Mouse (Mus musculus): ENCODE data around the gene Suv39h1. TPM values are rescaled to one million over a fixed set of nuclear protein-coding genes. Genes with fewer than 3 reads are reported as not detected.
"Not testable (repeated sequence)": the region's sequence is repeated elsewhere in the genome, so short reads cannot be mapped to it uniquely, and the experiment has no call there.

Gene Suv39h1
- polyA plus RNA-seq, 2 experiments: 28.4 to 31.3 TPM

- no peak overlapping the region for H3K4me2 ChIP-seq (ENCODE audit: low read depth)
- TF ChIP-seq EP300 (IDR thresholded peaks at IDR 0.05; ENCODE audit: low read depth): no peak
- TF ChIP-seq CTCF (IDR thresholded peaks at IDR 0.05; ENCODE audit: low read depth): no peak
- no peak overlapping the region for H3K27ac ChIP-seq
- no peaks in the 10 kb centered on the region for H3K4me1 ChIP-seq (replicated peaks; ENCODE audit: control insufficient read depth in 2 of 2, insufficient read depth in 2 of 2, low read length in 1 of 2)
- ATAC-seq (ENCODE audit: insufficient read depth) (no peak), DNase-seq (ENCODE audit: low read depth in 3 of 3, low spot score in 3 of 3) (no peak)
- no peak overlapping the region for H3K9ac ChIP-seq (replicated peaks)
- H3K4me3 ChIP-seq (ENCODE audit: insufficient read depth in 1 of 2, low read depth in 2 of 2, low read length in 2 of 2): no peak overlapping the region
- H3K9me3 ChIP-seq (ENCODE audit: control insufficient read depth, low read length): no peaks in the 10 kb centered on the region
- 74% methylated on average over 6 of the region's 6 CpGs for WGBS (ENCODE audit: insufficient replicate concordance)
- H3K27me3 ChIP-seq (ENCODE audit: control insufficient read depth, insufficient read depth, low read length): no peaks in the 10 kb centered on the region
- H3K36me3 ChIP-seq (replicated peaks; ENCODE audit: control insufficient read depth, insufficient read depth, low read depth): no peaks in the 10 kb centered on the region
These were observed 10.3 kb upstream of the Suv39h1 start for GRCm38 (mm10) chrX:8084771-8085259.

GRCm38 (mm10) chrX:8075104-8075503 is 544 bp upstream of the Suv39h1 start:
- no peaks in the 10 kb centered on the region for H3K27me3 ChIP-seq (ENCODE audit: control insufficient read depth, insufficient read depth, low read length)
- TF ChIP-seq CTCF (IDR thresholded peaks at IDR 0.05; ENCODE audit: low read depth) (no peak), EP300 (IDR thresholded peaks at IDR 0.05; ENCODE audit: low read depth) (no peak)
- no peaks in the 10 kb centered on the region for H3K9me3 ChIP-seq (ENCODE audit: control insufficient read depth, low read length)
- H3K4me1 ChIP-seq (replicated peaks; ENCODE audit: control insufficient read depth in 2 of 2, insufficient read depth in 2 of 2, low read length in 1 of 2): peaks cover 7 to 10% of the 10 kb centered on the region in 2 experiments; a peak in 3 of 4 replicates
- peak overlapping the region; percentile 88 for H3K27ac ChIP-seq
- ATAC-seq (ENCODE audit: insufficient read depth): peak; percentile 23; the same call in 1 of the 2 replicates
- DNase-seq (ENCODE audit: low read depth in 3 of 3, low spot score in 3 of 3): no peak
- WGBS (ENCODE audit: insufficient replicate concordance): 27% methylated on average over 3 of the region's 3 CpGs
- H3K9ac ChIP-seq (replicated peaks): peak overlapping the region; percentile 55
- peak overlapping the region; percentile 80 for H3K4me2 ChIP-seq (ENCODE audit: low read depth)
- H3K36me3 ChIP-seq (replicated peaks; ENCODE audit: control insufficient read depth, insufficient read depth, low read depth): peaks cover 13% of the 10 kb centered on the region
- H3K4me3 ChIP-seq (ENCODE audit: insufficient read depth in 1 of 2, low read depth in 2 of 2, low read length in 2 of 2): peak overlapping the region; percentile 53 to 73

GRCm38 (mm10) chrX:8073881-8074429 is 605 bp downstream of the Suv39h1 start:
- no peak for DNase-seq (ENCODE audit: low read depth in 3 of 3, low spot score in 3 of 3)
- peak overlapping the region; percentile 71 for H3K27ac ChIP-seq
- H3K9me3 ChIP-seq (ENCODE audit: control insufficient read depth, low read length): no peaks in the 10 kb centered on the region
- TF ChIP-seq CTCF (IDR thresholded peaks at IDR 0.05; ENCODE audit: low read depth) (no peak), EP300 (IDR thresholded peaks at IDR 0.05; ENCODE audit: low read depth) (no peak)
- H3K9ac ChIP-seq (replicated peaks): peak overlapping the region; percentile 85
- H3K4me3 ChIP-seq (ENCODE audit: insufficient read depth in 1 of 2, low read depth in 2 of 2, low read length in 2 of 2): peak overlapping the region; percentile 83 to 87
- 13% methylated on average over 57 of the region's 64 CpGs for WGBS (ENCODE audit: insufficient replicate concordance)
- ATAC-seq (ENCODE audit: insufficient read depth): peak; percentile 55
- peaks cover 18% of the 10 kb centered on the region for H3K36me3 ChIP-seq (replicated peaks; ENCODE audit: control insufficient read depth, insufficient read depth, low read depth)
- peaks cover 7 to 10% of the 10 kb centered on the region in 2 experiments; a peak in 3 of 4 replicates for H3K4me1 ChIP-seq (replicated peaks; ENCODE audit: control insufficient read depth in 2 of 2, insufficient read depth in 2 of 2, low read length in 1 of 2)
- peak overlapping the region; percentile 61 for H3K4me2 ChIP-seq (ENCODE audit: low read depth)
- H3K27me3 ChIP-seq (ENCODE audit: control insufficient read depth, insufficient read depth, low read length): no peaks in the 10 kb centered on the region

GRCm38 (mm10) chrX:8069166-8069565 is 5.4 kb downstream of the Suv39h1 start:
- Histone ChIP-seq H3K27ac (no peak overlapping the region), H3K9me3 (ENCODE audit: control insufficient read depth, low read length) (no peaks in the 10 kb centered on the region), H3K27me3 (ENCODE audit: control insufficient read depth, insufficient read depth, low read length) (no peaks in the 10 kb centered on the region), H3K4me3 (ENCODE audit: insufficient read depth in 1 of 2, low read depth in 2 of 2, low read length in 2 of 2) (no peak overlapping the region), H3K36me3 (replicated peaks; ENCODE audit: control insufficient read depth, insufficient read depth, low read depth) (peaks cover 29% of the 10 kb centered on the region), H3K9ac (replicated peaks) (no peak overlapping the region), H3K4me1 (replicated peaks; ENCODE audit: control insufficient read depth in 2 of 2, insufficient read depth in 2 of 2, low read length in 1 of 2) (peaks cover 0 to 4% of the 10 kb centered on the region in 2 experiments; a peak in 1 of 4 replicates), H3K4me2 (ENCODE audit: low read depth) (no peak overlapping the region)
- TF ChIP-seq EP300 (IDR thresholded peaks at IDR 0.05; ENCODE audit: low read depth) (no peak), CTCF (IDR thresholded peaks at IDR 0.05; ENCODE audit: low read depth) (no peak)
- ATAC-seq (ENCODE audit: insufficient read depth): no peak
- DNase-seq (ENCODE audit: low read depth in 3 of 3, low spot score in 3 of 3): no peak
- 76% methylated on average over 1 of the region's 1 CpGs for WGBS (ENCODE audit: insufficient replicate concordance)

- not testable (repeated sequence) for H3K4me1 ChIP-seq (replicated peaks; ENCODE audit: control insufficient read depth in 2 of 2, insufficient read depth in 2 of 2, low read length in 1 of 2); ATAC-seq (ENCODE audit: insufficient read depth); H3K36me3 ChIP-seq (replicated peaks; ENCODE audit: control insufficient read depth, insufficient read depth, low read depth); H3K4me3 ChIP-seq (ENCODE audit: insufficient read depth in 1 of 2, low read depth in 2 of 2, low read length in 2 of 2); H3K27ac ChIP-seq; H3K4me2 ChIP-seq (ENCODE audit: low read depth); H3K9ac ChIP-seq (replicated peaks); H3K9me3 ChIP-seq (ENCODE audit: control insufficient read depth, low read length); DNase-seq (ENCODE audit: low read depth in 3 of 3, low spot score in 3 of 3); H3K27me3 ChIP-seq (ENCODE audit: control insufficient read depth, insufficient read depth, low read length)
- WGBS (ENCODE audit: insufficient replicate concordance): 64% methylated on average over 7 of the region's 8 CpGs
These were observed 23.3 kb downstream of the Suv39h1 start for GRCm38 (mm10) chrX:8051044-8051781.

Data from liver, embryonic 14.5 days (tissue).